Mouse (Mus musculus) limb, embryonic 13.5 days (tissue): ENCODE measurements at regions not wholly inside any gene's neighbourhood (a gene's known extent, or its start where the extent isn't known, plus 50 kb on each side); places are given as distances from the start of the nearest gene placed in this dataset.
"Not testable (repeated sequence)": the region's sequence is repeated elsewhere in the genome, so short reads cannot be mapped to it uniquely, and the experiment has no call there.

Experiments used
- ATAC-seq: fragments of 200-750 bp; cut with Nextera tagmentation; 2 replicates; pipeline ENCODE4 v1.8.0; 2017; ENCODE audit warnings: low read depth, moderate number of reproducible peaks, moderate TSS enrichment; ENCODE audit not compliant: low FRiP score
- H3K27ac ChIP-seq: fragments of 300-500 bp; sonication (generic); 2 replicates; pipeline ENCODE4 v1.5.1; 2015; ENCODE audit warnings: inconsistent platforms, mild to moderate bottlenecking, moderate library complexity
- H3K27me3 ChIP-seq: fragments of 300-500 bp; sonication (generic); 2 replicates; pipeline ENCODE4 v1.6.1; 2015; ENCODE audit warnings: mild to moderate bottlenecking, inconsistent platforms
- H3K36me3 ChIP-seq: fragments of 300-500 bp; sonication (generic); 2 replicates; pipeline ENCODE4 v1.6.1; 2015; ENCODE audit warnings: inconsistent platforms, mild to moderate bottlenecking, moderate library complexity
- H3K4me1 ChIP-seq: fragments of 300-500 bp; sonication (generic); 2 replicates; pipeline ENCODE4 v1.6.1; 2015; ENCODE audit warnings: inconsistent platforms
- H3K4me2 ChIP-seq: fragments of 300-500 bp; sonication (generic); replicated peaks from 2 replicates; pipeline ENCODE4 v1.6.1; 2015; ENCODE audit warnings: inconsistent platforms, mild to moderate bottlenecking, moderate library complexity
- H3K4me3 ChIP-seq: fragments of 300-500 bp; sonication (generic); 2 replicates; pipeline ENCODE4 v1.5.1; 2015; ENCODE audit warnings: moderate library complexity, mild to moderate bottlenecking, inconsistent platforms
- H3K9ac ChIP-seq: fragments of 300-500 bp; sonication (generic); 2 replicates; pipeline ENCODE4 v1.6.1; 2015; ENCODE audit warnings: mild to moderate bottlenecking, inconsistent platforms
- H3K9me3 ChIP-seq: fragments of 300-500 bp; sonication (generic); 2 replicates; pipeline ENCODE4 v1.6.1; 2016; ENCODE audit warnings: inconsistent platforms
- WGBS: fragments of 180-500 bp; shearing (Covaris S2); methylation state at CpG from one replicate; pipeline ENCODE4 v1.1.7; 2015; 5-methylcytosine and 5-hydroxymethylcytosine counted together

- no peak for ATAC-seq
- Histone ChIP-seq H3K27me3 (no peaks in the 10 kb centered on the region), H3K9ac (no peak overlapping the region), H3K27ac (no peak overlapping the region), H3K4me1 (no peaks in the 10 kb centered on the region), H3K4me2 (no peak overlapping the region), H3K4me3 (no peak overlapping the region), H3K9me3 (no peaks in the 10 kb centered on the region), H3K36me3 (no peaks in the 10 kb centered on the region)
- WGBS = 29% methylated on average over 4 of the region's 4 CpGs
Measured at GRCm38 (mm10) chr4:16944901-16945300, 2660.3 kb upstream of the Gm12353 start.

GRCm38 (mm10) chr4:16954591-16954990 is 2650.7 kb upstream of the Gm12353 start:
- H3K36me3 ChIP-seq, ATAC-seq, H3K4me1 ChIP-seq, H3K27ac ChIP-seq, H3K9ac ChIP-seq, H3K4me2 ChIP-seq, H3K9me3 ChIP-seq, H3K4me3 ChIP-seq, H3K27me3 ChIP-seq: not testable (repeated sequence)
- 67% methylated on average over 1 of the region's 1 CpGs for WGBS

GRCm38 (mm10) chr4:16954991-16955390 is 2650.3 kb upstream of the Gm12353 start:
- not testable (repeated sequence) for H3K4me3 ChIP-seq, ATAC-seq, H3K4me2 ChIP-seq, H3K27ac ChIP-seq, H3K9ac ChIP-seq, H3K4me1 ChIP-seq, H3K27me3 ChIP-seq, H3K9me3 ChIP-seq, H3K36me3 ChIP-seq
- 85% methylated on average over 5 of the region's 5 CpGs for WGBS

- no peaks in the 10 kb centered on the region for H3K36me3 ChIP-seq
- peak; percentile 64; the same call in 1 of the 2 replicates for ATAC-seq
- no peak overlapping the region for H3K4me2 ChIP-seq
- no peak overlapping the region for H3K4me3 ChIP-seq
- no peaks in the 10 kb centered on the region for H3K4me1 ChIP-seq
- H3K9me3 ChIP-seq = no peaks in the 10 kb centered on the region
- H3K9ac ChIP-seq = no peak overlapping the region
- WGBS = 60% methylated on average over 1 of the region's 1 CpGs
- H3K27me3 ChIP-seq = no peaks in the 10 kb centered on the region
- no peak overlapping the region for H3K27ac ChIP-seq
Measured at GRCm38 (mm10) chr4:16981733-16982230, 2623.5 kb upstream of the Gm12353 start.

GRCm38 (mm10) chr4:17026685-17027084 is 2578.6 kb upstream of the Gm12353 start:
- Histone ChIP-seq H3K9ac (no peak overlapping the region), H3K36me3 (no peaks in the 10 kb centered on the region), H3K4me3 (no peak overlapping the region), H3K4me2 (no peak overlapping the region), H3K27ac (no peak overlapping the region), H3K4me1 (no peaks in the 10 kb centered on the region), H3K27me3 (no peaks in the 10 kb centered on the region), H3K9me3 (no peaks in the 10 kb centered on the region)
- WGBS = 40% methylated on average over 2 of the region's 2 CpGs
- ATAC-seq = no peak
